Mouse (Mus musculus) forebrain, embryonic 10.5 days (tissue): Measurements from ENCODE around the gene Taok2. TPM values are rescaled to one million over a fixed set of nuclear protein-coding genes. Genes with fewer than 3 reads are reported as not detected.

ENCODE experiments used
- DNase-seq: peaks from one replicate; pipeline ENCODE4 v3.0.0-alpha.2; 2017; ENCODE audit warnings: low spot score; ENCODE audit errors: extremely low spot score
- H3K27ac ChIP-seq: fragments of 300-500 bp; sonication (generic); 2 replicates; pipeline ENCODE4 v1.5.1; 2016; ENCODE audit warnings: mild to moderate bottlenecking
- H3K27me3 ChIP-seq: fragments of 300-500 bp; sonication (generic); 2 replicates; pipeline ENCODE4 v1.6.1; 2016; ENCODE audit warnings: mild to moderate bottlenecking; ENCODE audit not compliant: poor library complexity, severe bottlenecking
- H3K36me3 ChIP-seq: fragments of 300-500 bp; sonication (generic); replicated peaks from 2 replicates; pipeline ENCODE4 v1.6.1; 2016; ENCODE audit warnings: mild to moderate bottlenecking, moderate library complexity
- H3K4me1 ChIP-seq: fragments of 300-500 bp; sonication (generic); 2 replicates; pipeline ENCODE4 v1.6.1; 2016
- H3K4me3 ChIP-seq: fragments of 300-500 bp; sonication (generic); 2 replicates; pipeline ENCODE4 v1.5.1; 2016; ENCODE audit warnings: mild to moderate bottlenecking, moderate library complexity
- H3K9me3 ChIP-seq: fragments of 300-500 bp; sonication (generic); 2 replicates; pipeline ENCODE4 v1.6.1; 2016; ENCODE audit warnings: mild to moderate bottlenecking, moderate library complexity
- WGBS: fragments of 180-500 bp; shearing (Covaris S2); methylation state at CpG from one replicate; pipeline ENCODE4 v1.1.7; 2016; 5-methylcytosine and 5-hydroxymethylcytosine counted together
- polyA plus RNA-seq: library from polyadenylated mRNA; unstranded; fragments of >200 nt; fragmentation: Nextera tagmentation; extraction: Ambion mirVana; gene quantifications from 2 replicates; pipeline ENCODE4 v1.2.1, GENCODE M21; 2016

The Taok2 gene
- polyA plus RNA-seq, 1 experiment from 2014 or later = 54.1 TPM

- no peak for DNase-seq
- no peaks in the 10 kb centered on the region for H3K9me3 ChIP-seq
- H3K4me3 ChIP-seq = no peak overlapping the region
- H3K4me1 ChIP-seq = peaks cover 9% of the 10 kb centered on the region
- H3K27me3 ChIP-seq = peaks cover 17% of the 10 kb centered on the region; the same call in 1 of the 2 replicates
- H3K27ac ChIP-seq = no peak overlapping the region
- WGBS = 93% methylated on average over 8 of the region's 8 CpGs
- H3K36me3 ChIP-seq = no peaks in the 10 kb centered on the region
Measured at GRCm38 (mm10) chr7:126816494-126816893, 68.0 kb downstream of the Taok2 start.

- H3K4me3 ChIP-seq = no peak overlapping the region
- H3K27ac ChIP-seq = no peak overlapping the region
- H3K9me3 ChIP-seq = no peaks in the 10 kb centered on the region
- no peak for DNase-seq
- 77% methylated on average over 8 of the region's 8 CpGs for WGBS
- H3K4me1 ChIP-seq = peaks cover 9% of the 10 kb centered on the region
- H3K36me3 ChIP-seq = no peaks in the 10 kb centered on the region
- peaks cover 17% of the 10 kb centered on the region; the same call in 1 of the 2 replicates for H3K27me3 ChIP-seq
Measured at GRCm38 (mm10) chr7:126815726-126816222, 68.7 kb downstream of the Taok2 start.

Other genes starting within 250 kb of the Taok2 start
- 61.1 and 64.5 TPM in 2 replicates for gene Sgf29, start 235.4 kb downstream of the Taok2 start, polyA plus RNA-seq
- 0.16 and 0.40 TPM in 2 replicates for gene Sult1a1, start 208.3 kb downstream of the Taok2 start, polyA plus RNA-seq
- 213 and 216 TPM in 2 replicates for gene Bola2, start 189.3 kb downstream of the Taok2 start, polyA plus RNA-seq
- gene Slx1b, start 188.9 kb downstream of the Taok2 start, polyA plus RNA-seq = 13.5 and 14.0 TPM in 2 replicates
- gene Coro1a, start 176.9 kb downstream of the Taok2 start, polyA plus RNA-seq = 33.6 and 40.3 TPM in 2 replicates
- 54.4 and 55.7 TPM in 2 replicates for gene Mapk3, start 125.1 kb downstream of the Taok2 start, polyA plus RNA-seq
- 0.77 and 0.98 TPM in 2 replicates for gene Gdpd3, start 118.4 kb downstream of the Taok2 start, polyA plus RNA-seq
- gene Ypel3, start 107.7 kb downstream of the Taok2 start, polyA plus RNA-seq = 28.9 and 35.0 TPM in 2 replicates
- gene Tbx6, start 103.2 kb downstream of the Taok2 start, polyA plus RNA-seq = 0.32 and 0.61 TPM in 2 replicates
- gene Ppp4c, start 92.2 kb downstream of the Taok2 start, polyA plus RNA-seq = 413 and 423 TPM in 2 replicates
- gene Fam57b, start 87.0 kb downstream of the Taok2 start, polyA plus RNA-seq = 2.6 and 2.9 TPM in 2 replicates
- not detected in 2 replicates for gene 4930451I11Rik, start 53.1 kb downstream of the Taok2 start, polyA plus RNA-seq
- gene Doc2a, start 37.3 kb downstream of the Taok2 start, polyA plus RNA-seq = 9.8 and 10.1 TPM in 2 replicates
- 57.4 and 65.2 TPM in 2 replicates for gene Hirip3, start 22.7 kb downstream of the Taok2 start, polyA plus RNA-seq
- 110 and 117 TPM in 2 replicates for gene Ino80e, start 22.3 kb downstream of the Taok2 start, polyA plus RNA-seq
- gene Tmem219, start 38.2 kb upstream of the Taok2 start, polyA plus RNA-seq = 22.2 and 24.9 TPM in 2 replicates
- 17.5 and 18.0 TPM in 2 replicates for gene Kctd13, start 44.2 kb upstream of the Taok2 start, polyA plus RNA-seq
- 0.21 TPM in 1 of 2 replicates, not detected in the other for gene Asphd1, start 64.9 kb upstream of the Taok2 start, polyA plus RNA-seq
- 0.72 and 1.2 TPM in 2 replicates for gene Sez6l2, start 65.9 kb upstream of the Taok2 start, polyA plus RNA-seq
- gene Cdipt, start 91.2 kb upstream of the Taok2 start, polyA plus RNA-seq = 84.6 and 85.7 TPM in 2 replicates
- 0.72 and 1.0 TPM in 2 replicates for gene Cdiptos, start 91.4 kb upstream of the Taok2 start, polyA plus RNA-seq
- gene Mvp, start 129.9 kb upstream of the Taok2 start, polyA plus RNA-seq = 3.3 TPM in 2 replicates
- gene Pagr1b, start 131.8 kb upstream of the Taok2 start, polyA plus RNA-seq = not detected in 2 replicates
- 92.7 and 121 TPM in 2 replicates for gene Pagr1a, start 132.6 kb upstream of the Taok2 start, polyA plus RNA-seq
- 32.6 and 46.7 TPM in 2 replicates for gene Gm42742, start 136.4 kb upstream of the Taok2 start, polyA plus RNA-seq
- gene Prrt2, start 136.5 kb upstream of the Taok2 start, polyA plus RNA-seq = 3.5 and 4.0 TPM in 2 replicates
- gene Maz, start 142.3 kb upstream of the Taok2 start, polyA plus RNA-seq = 60.2 and 65.7 TPM in 2 replicates
- 223 and 226 TPM in 2 replicates for gene Kif22, start 157.8 kb upstream of the Taok2 start, polyA plus RNA-seq
- gene Zg16, start 202.6 kb upstream of the Taok2 start, polyA plus RNA-seq = not detected in 2 replicates
- 0.74 TPM in 2 replicates for gene AI467606, start 206.7 kb upstream of the Taok2 start, polyA plus RNA-seq
- 11.3 and 12.3 TPM in 2 replicates for gene Qprt, start 237.5 kb upstream of the Taok2 start, polyA plus RNA-seq